Mouse (Mus musculus): ENCODE data around the gene Ndufb5.

DNA sequence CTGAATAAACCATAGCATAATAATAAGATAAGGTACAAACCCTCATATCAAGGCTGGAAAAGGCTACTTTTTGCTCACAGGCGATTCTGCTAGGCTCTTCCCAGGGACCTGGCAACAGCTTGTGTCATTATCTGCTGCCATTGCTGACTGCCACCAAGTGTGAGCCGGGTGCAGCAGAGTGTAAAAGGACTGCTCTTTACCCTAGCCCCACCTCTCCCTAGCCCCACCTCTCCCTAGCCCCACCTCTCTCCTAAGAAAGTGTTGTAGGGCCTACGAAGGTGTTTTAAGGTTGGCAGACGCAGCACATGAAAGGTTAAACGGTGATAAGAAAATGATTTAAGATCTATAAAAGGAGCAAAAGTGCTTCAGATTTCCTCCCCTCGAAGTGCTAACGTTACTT, 27.1 kb downstream of the Ndufb5 start:
- TF ChIP-seq MYOG (IDR thresholded peaks at IDR 0.05; ENCODE audit: control insufficient read depth in 1 of 3, insufficient read depth in 1 of 3, insufficient read length in 2 of 3, low read depth in 2 of 3) (no peak), E2F4 (IDR thresholded peaks at IDR 0.05; ENCODE audit: insufficient read depth) (no peak), POLR2A (IDR thresholded peaks at IDR 0.05; ENCODE audit: insufficient read length, low read depth) (no peak), TCF12 (IDR thresholded peaks at IDR 0.05; ENCODE audit: insufficient read depth, poor library complexity, severe bottlenecking) (no peak), MAX (IDR thresholded peaks at IDR 0.05; ENCODE audit: low read depth) (no peak), USF1 (IDR thresholded peaks at IDR 0.05; ENCODE audit: low read depth) (no peak)
